Mouse (Mus musculus) layer of hippocampus, postnatal 36 days (tissue): ENCODE measurements at regions not wholly inside any gene's neighbourhood (a gene's known extent, or its start where the extent isn't known, plus 50 kb on each side); places are given as distances from the start of the nearest gene placed in this dataset.

Experiments
- DNase-seq, 2 experiments: peaks; one replicate each; pipeline ENCODE4 v3.0.0; 2022

DNA sequence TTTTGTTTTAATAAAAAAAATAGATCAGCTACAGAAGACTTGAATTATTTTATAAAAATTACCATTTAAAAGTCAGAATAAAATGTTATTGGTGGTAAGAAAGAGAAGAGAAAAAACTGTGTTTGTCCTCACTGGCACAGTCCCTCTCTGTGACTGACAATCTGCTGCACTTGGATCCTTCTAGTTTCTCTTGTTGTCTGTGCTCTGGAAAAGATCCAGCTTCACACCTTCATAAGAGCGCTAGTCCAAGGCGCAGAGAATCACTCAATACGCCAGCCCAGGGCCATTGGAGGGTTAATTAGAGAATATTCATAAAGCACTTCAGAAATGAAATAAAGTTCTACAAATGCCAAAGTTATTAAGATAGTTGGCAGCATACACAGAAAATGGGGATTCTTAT lies 153.8 kb downstream of the Lmbrd1 start:
- no peak for DNase-seq

DNA sequence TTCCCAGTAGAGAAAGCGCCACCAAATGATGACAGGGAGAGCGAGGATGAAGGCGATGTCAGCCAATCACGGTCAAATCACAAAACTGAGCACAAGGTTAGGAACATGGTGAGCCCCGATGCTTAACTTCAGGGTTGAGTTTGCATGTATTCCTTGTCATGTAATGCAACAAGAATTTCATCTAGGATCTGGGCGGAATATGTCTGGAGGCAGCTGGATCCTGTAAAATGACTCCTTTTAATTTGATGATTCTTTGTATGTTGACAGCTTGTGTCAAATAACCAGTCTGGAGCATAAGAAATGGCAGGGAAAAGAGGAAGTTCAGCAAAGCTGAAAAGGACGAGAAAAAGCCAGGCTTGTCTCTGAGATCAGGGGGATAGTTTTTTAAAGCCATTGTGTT lies 188.4 kb downstream of the Lmbrd1 start:
- no peak for DNase-seq

DNA sequence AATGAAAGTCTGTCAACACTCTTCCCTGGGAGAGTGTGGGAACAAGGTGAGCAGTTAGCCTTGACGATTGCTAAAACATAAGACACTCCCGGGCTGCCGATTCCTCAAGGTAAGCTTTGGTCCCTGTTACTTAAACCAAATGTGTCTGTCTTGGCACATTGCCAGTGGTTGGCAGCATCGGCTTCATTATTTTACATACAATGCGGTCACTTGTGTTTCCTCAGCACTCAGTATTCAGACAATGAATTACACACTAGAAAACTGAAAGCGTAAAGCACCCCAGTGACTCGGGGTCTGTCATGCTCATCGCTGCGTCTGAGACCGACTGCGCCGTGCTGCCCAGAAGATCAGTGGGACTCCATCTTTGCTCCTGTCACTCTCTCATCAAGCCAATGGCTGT lies 191.3 kb downstream of the Lmbrd1 start:
- DNase-seq: peak; percentile 6 to 31

DNA sequence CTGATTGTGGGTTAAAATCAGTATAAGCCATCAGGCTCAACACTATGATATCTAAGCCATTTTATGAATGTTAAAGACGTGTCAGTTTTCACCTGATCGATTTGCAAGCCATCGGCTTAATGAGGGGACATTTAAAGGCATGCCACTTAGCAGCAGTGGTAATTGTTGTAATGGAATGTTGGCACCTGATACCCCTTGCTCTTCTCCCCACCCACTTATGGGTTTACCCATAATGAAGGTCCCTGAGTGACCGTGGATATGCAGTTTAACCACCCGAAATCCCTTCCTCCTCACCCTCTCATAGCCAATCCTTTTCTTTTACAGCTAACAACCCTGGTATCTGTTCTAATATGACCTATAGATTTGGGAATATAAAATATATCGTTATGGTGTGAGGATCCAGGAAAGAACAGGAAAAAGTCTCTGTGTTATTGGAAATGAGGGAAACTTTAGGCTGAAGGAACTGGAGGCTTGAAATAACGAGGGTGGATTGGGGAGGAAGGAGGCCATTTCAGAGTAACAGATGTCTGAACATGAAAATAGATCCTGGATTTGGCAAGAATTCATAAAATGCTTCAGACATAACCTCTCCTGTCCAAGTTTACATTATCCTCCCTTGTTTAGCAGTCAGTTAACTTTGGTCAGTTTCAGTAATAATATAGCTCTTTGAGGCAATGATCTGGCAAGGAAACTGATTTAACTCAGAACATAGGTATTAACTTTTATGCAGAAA lies 192.4 kb downstream of the Lmbrd1 start:
- DNase-seq: no peak

DNA sequence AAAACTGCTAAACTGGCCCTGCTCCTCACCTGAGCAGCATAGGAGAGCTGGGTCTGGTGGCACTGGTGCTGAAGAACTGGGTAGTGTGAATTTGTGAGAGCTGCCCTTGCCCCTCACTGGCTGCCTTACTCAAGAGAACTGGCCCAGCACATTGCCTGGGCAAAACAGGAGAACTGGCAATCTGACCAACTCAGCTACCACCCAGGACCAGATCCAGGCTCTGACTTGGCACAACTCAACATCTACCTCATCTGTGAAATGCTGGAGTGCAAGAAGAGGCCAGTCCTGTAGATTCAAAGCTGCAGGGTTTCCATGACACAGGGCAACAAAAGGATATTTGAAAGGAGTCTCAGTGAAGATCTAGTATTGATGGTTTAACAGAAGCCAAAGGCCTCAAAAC lies 198.6 kb downstream of the Lmbrd1 start:
- DNase-seq: no peak

DNA sequence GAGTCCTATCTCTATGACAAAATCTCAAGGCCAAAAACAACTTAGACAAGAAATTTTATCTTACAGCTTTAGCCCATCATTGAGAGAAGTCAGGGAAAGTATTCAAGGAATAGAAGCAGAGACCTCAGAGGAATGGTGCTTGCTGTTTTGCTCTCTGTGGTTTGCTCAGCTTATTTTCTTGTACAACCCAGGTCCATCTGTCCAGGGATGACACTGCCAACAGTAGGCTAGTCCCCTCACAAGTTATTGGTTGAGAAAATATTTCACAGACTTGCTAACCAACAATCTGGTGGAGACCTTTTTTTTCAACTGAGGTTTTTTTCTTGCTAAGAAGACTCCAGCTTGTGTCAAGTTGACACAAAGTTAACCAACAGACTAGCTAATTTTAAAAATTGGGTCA lies 205.2 kb downstream of the Lmbrd1 start:
- DNase-seq: no peak

DNA sequence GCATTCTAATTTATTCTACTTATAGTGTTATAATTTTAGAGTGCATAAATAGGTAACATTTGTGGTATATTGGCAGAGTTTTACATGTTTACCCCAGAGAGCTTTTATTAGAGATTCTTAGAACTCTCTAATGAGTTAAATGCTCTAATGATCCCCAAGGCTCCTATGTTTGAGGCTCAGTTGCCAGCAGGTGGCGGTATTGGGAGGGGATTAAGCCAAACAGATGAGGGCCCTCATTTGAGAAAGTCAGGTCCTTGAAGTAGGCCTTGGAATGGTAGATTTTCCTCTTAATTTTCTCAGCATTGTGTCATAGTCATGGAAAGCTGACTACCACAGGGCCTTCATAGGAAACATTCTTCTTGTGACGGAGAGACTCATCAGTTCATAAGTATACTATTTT lies 222.8 kb downstream of the Lmbrd1 start:
- DNase-seq: peak; percentile 71 to 73

DNA sequence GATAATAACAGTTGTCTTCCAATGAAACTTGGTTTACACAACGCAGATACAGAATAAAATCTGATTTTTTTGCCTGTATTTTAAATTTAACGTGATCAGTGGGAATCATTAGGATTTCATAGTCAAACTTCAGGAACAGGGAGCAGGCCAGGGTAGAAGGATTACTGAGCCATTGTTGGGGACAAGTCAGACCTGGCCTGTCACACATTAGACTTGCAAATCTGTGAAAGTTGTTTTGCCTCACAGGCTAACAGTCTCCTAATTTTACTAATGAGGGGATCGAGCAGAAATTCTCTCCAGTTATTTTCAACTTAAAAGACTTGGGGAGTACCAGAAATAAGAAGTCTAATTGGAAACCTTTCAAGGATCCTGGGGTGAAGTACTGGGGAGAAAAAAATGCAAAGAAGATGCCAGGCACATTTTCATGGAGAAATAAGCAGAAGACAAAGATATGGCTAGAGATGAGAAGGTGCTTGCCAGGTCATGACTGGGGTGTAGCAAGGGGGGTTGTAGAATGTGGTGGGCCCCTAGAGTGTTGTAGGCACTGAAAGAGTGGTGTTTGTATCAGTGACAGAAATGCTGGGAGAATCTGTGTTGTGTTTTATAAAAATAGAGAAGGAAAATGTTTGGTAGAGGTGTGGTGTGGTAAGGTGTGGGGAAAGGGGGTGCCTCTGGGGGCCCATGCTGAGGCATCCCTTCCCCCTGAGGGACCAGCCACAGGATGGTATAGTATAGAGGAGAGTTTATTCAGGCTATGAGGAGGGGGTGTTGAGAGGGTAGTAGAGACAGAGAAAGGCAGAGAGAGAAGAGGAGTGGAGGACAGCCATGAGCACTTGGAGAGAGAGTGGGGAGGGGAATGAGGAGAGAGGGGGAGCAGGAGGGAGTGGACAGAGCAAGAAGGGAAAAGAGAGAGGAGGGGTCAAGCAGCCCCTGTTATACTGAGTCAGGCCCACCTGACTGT lies 260.2 kb downstream of the Lmbrd1 start:
- no peak for DNase-seq

DNA sequence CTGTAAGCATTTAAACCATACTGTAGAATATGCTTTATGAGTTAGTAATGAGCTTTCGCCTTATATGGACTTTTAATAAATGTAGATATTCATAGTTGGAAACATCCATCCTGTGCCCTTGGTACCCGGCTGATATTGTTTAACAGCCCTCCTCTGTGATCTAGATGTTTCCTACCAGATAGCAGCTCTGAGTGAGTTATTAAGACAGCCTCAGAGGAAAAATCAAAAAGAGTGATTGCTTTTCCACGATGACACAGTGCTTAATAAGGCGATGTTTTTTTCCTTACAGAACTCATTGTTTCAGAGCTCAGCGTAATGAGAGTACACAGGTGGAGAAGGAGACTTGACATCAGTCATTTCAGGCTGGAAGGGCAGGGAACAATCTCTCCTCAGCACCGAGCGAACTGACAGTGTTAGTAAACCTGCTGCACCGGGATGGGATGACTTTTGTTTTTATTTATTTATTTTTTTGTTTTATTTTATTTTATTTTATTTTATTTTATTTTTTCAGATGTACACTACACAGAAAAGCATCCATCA lies 264.4 kb downstream of the Lmbrd1 start:
- DNase-seq: no peak

DNA sequence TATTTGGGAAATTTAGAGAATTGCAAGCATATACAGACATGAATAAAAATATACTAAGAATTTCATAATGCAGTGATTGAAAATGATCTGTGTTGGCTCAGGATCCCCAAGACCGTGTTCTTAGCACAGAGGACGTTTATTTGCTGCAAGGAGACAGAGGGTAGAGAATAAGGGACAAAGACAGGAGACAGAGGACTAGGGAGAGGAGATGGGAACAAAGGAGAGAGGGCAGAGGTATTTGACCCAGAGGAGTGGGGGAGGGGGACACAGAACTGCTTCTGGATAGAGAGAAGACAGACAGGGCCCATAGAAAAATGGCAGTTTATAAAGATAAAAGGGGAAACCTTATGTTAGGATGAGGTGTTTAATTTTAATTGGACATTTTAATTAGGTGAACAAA lies 265.0 kb downstream of the Lmbrd1 start:
- DNase-seq: no peak

DNA sequence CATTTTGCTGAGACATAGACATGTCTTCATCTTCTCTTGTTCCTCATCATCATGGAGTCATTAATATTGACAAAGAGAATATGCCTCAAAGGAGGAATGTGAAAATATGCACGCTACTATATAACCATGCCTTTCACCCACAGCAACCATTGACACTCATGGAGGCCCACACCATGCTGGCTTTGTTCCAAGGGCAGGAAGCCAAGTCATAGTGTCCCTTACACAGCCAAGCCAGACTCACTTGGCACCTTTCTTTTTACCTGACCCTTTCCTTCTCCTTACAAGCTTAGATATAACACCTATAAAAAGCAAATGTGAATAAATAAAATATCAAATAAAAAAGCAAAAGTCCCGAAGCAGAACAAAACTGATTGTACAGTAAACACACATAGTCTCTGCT lies 294.3 kb downstream of the Lmbrd1 start:
- DNase-seq: no peak

DNA sequence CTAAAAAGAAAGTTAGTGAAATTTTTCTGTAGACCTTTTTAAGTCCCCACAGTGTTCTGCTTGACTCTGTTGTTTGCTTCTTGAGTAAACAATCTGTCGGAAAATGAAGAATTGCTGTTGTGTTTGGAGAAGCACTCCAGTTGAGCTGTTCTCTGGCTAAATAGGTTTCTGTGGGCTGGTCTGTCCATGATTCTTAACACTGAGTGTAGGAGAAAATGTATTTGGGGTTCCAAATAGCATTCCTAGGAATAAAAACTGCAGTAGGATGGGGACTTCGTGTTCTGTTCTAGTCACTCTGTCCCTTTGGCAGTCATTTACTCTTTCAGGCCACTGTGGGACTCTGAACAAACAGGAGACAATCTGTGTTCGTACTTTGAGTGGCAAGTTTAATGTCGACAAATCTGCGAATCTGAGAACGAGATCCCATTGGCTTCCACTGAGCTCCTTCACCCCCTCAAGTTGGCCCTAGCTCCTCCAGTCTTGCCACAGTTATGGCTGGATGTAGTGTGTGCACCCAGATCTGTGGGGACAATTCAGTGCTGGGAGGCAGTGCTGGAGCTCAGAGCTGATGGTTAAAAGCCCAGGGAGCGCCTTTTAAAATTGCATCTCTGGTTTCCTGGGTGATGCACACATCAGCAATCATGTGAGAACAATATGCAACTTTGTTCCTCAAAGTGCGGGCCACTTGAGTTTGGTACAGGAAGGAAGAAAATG lies 330.2 kb downstream of the Lmbrd1 start:
- peak; percentile 9 to 16 for DNase-seq

DNA sequence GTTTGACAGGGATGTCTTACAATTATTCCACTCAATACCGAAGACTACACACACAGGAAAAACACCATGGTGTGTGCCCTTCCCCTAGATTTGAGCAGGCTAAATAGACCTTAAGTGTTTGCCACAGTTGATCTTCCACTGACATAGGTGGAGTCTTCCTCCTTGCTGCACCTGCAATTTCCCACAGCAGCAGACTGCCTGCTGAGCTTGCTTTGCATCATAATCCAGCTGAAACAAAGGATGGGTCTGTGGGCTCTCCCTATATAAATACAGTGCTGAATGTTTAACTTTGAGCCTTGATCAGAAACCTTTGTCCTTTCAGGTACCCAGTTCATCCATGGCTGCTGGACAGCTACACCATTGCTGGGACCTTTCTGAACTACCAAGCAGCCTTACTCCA lies 334.3 kb downstream of the Lmbrd1 start:
- DNase-seq: no peak
